Mouse (Mus musculus) hindbrain, embryonic 15.5 days (tissue): ENCODE measurements at regions not wholly inside any gene's neighbourhood (a gene's known extent, or its start where the extent isn't known, plus 50 kb on each side); places are given as distances from the start of the nearest gene placed in this dataset.

Source experiments
- ATAC-seq: fragments of 200-750 bp; cut with Nextera tagmentation; 2 replicates; pipeline ENCODE4 v1.8.0; 2017; ENCODE audit warnings: low read depth, moderate number of reproducible peaks, moderate TSS enrichment; ENCODE audit not compliant: low FRiP score
- H3K27ac ChIP-seq: fragments of 300-500 bp; sonication (generic); replicated peaks from 2 replicates; pipeline ENCODE4 v1.5.1; 2015; ENCODE audit warnings: mild to moderate bottlenecking, inconsistent platforms
- H3K27me3 ChIP-seq: fragments of 300-500 bp; sonication (generic); 2 replicates; pipeline ENCODE4 v1.6.1; 2015; ENCODE audit warnings: control low read depth, inconsistent platforms
- H3K36me3 ChIP-seq: fragments of 300-500 bp; sonication (generic); 2 replicates; pipeline ENCODE4 v1.6.1; 2015; ENCODE audit warnings: control low read depth, inconsistent platforms
- H3K4me1 ChIP-seq: fragments of 300-500 bp; sonication (generic); replicated peaks from 2 replicates; pipeline ENCODE4 v1.6.1; 2015; ENCODE audit warnings: control low read depth, inconsistent platforms
- H3K4me2 ChIP-seq: fragments of 300-500 bp; sonication (generic); 2 replicates; pipeline ENCODE4 v1.6.1; 2015; ENCODE audit warnings: moderate library complexity, mild to moderate bottlenecking, inconsistent platforms
- H3K4me3 ChIP-seq: fragments of 300-500 bp; sonication (generic); 2 replicates; pipeline ENCODE4 v1.5.1; 2015; ENCODE audit warnings: mild to moderate bottlenecking, inconsistent platforms
- H3K9ac ChIP-seq: fragments of 300-500 bp; sonication (generic); 2 replicates; pipeline ENCODE4 v1.6.1; 2015; ENCODE audit warnings: inconsistent platforms
- H3K9me3 ChIP-seq: fragments of 300-500 bp; sonication (generic); 2 replicates; pipeline ENCODE4 v1.6.1; 2016; ENCODE audit warnings: control low read depth, inconsistent platforms
- WGBS: fragments of 180-500 bp; shearing (Covaris S2); methylation state at CpG from one replicate; pipeline ENCODE4 v1.1.7; 2015; 5-methylcytosine and 5-hydroxymethylcytosine counted together

DNA sequence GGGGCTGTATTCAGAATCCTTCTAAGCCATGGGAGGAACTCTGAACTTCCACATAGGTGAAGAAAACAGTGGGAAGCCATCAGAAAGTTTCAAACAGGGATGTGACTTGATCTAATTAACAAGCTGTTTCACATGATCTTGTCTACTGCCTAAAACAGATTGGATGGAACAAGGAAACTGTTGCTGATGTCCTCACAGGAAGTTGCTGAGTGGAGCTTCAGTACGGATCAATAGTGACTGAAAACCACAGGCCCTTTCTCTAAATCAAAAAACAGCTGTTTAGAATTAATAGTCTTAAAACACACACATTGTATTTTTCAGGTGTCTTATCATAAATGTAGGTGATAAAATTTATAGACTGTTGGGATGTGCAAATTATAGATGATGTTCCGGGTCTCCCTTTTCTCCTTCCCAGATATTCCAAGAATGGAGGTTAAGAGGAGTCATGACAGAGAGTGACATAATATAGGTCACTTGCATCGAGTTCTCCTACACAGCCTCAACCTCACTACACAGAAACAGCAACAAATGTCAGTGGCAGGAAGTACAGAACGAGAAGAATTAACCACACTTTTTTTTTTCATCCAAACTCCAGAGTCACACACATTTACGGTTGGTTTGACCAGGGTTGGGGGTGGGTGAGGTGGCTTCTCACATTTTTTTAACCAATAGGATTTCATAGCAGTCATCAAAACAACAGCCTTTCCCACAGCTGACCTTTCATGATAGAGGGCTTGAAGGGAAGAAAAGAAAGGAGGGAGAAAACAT lies 170.4 kb upstream of the Lpp start:
- no peak for ATAC-seq
- H3K4me1 ChIP-seq, result peaks cover 4% of the 10 kb centered on the region
- no peaks in the 10 kb centered on the region for H3K27me3 ChIP-seq
- no peak overlapping the region for H3K9ac ChIP-seq
- H3K9me3 ChIP-seq, result no peaks in the 10 kb centered on the region
- no peaks in the 10 kb centered on the region for H3K36me3 ChIP-seq
- H3K4me2 ChIP-seq, result no peak overlapping the region
- no peak overlapping the region for H3K27ac ChIP-seq
- no peak overlapping the region for H3K4me3 ChIP-seq
- WGBS, result 79% methylated on average over 5 of the region's 5 CpGs

DNA sequence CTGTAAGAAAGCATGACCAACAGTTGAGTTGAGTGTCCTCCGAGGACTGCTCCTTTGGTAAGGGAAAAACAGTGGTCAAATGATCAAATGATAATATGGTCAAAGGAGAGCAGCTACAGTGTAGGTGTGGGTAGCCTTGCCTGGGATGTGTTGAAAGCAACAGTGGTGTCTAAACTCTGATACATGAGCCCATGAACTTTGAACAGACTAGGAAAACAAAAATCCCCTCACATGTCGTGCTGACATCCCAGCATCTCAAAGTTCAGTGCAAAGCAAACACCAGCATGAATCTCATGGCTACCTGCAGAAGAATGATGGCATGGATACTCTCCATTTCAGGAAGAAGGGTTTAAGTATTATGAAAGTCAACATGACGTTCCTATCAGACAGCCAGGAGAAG lies 171.3 kb upstream of the Lpp start:
- H3K27me3 ChIP-seq, result no peaks in the 10 kb centered on the region
- H3K4me1 ChIP-seq, result peaks cover 4% of the 10 kb centered on the region
- no peaks in the 10 kb centered on the region for H3K36me3 ChIP-seq
- no peak overlapping the region for H3K4me3 ChIP-seq
- no peak overlapping the region for H3K9ac ChIP-seq
- ATAC-seq, result no peak
- 87% methylated on average over 3 of the region's 3 CpGs for WGBS
- no peak overlapping the region for H3K27ac ChIP-seq
- no peak overlapping the region for H3K4me2 ChIP-seq
- no peaks in the 10 kb centered on the region for H3K9me3 ChIP-seq

DNA sequence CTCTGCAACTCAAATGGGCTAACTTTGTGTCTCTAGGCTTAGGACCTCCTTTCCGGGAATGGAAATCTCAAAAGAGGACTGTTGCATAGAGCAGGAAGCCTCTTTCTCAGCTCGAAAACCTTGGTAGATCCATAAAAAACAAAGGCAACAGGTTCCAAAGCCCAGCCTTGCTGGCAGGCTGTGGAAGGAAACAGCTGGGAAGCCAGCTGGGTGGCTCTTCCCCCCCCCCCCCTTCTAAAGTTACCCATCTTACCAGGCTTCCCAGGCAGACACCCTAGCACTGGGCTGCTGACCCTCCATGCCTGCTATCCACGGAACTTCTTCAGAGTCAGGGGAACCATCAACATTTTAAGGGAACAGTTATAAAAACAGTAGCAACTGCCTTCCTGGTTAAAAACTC lies 172.7 kb upstream of the Lpp start:
- Histone ChIP-seq H3K4me1 (peaks cover 4% of the 10 kb centered on the region), H3K4me3 (no peak overlapping the region), H3K9ac (no peak overlapping the region), H3K27me3 (no peaks in the 10 kb centered on the region), H3K9me3 (no peaks in the 10 kb centered on the region), H3K27ac (no peak overlapping the region), H3K4me2 (no peak overlapping the region), H3K36me3 (no peaks in the 10 kb centered on the region)
- WGBS, result 85% methylated on average over 3 of the region's 3 CpGs
- no peak for ATAC-seq

GRCm38 (mm10) chr16:24219691-24220090 lies 173.6 kb upstream of the Lpp start:
- H3K9me3 ChIP-seq, result no peaks in the 10 kb centered on the region
- H3K4me2 ChIP-seq, result no peak overlapping the region
- H3K27me3 ChIP-seq, result no peaks in the 10 kb centered on the region
- H3K36me3 ChIP-seq, result no peaks in the 10 kb centered on the region
- H3K9ac ChIP-seq, result no peak overlapping the region
- H3K4me3 ChIP-seq, result no peak overlapping the region
- H3K4me1 ChIP-seq, result peaks cover 4% of the 10 kb centered on the region
- H3K27ac ChIP-seq, result no peak overlapping the region
- no peak for ATAC-seq
- WGBS, result 88% methylated on average over 9 of the region's 9 CpGs

- Histone ChIP-seq H3K27me3 (no peaks in the 10 kb centered on the region), H3K27ac (no peak overlapping the region), H3K4me2 (no peak overlapping the region), H3K4me1 (peaks cover 4% of the 10 kb centered on the region), H3K36me3 (no peaks in the 10 kb centered on the region), H3K9me3 (no peaks in the 10 kb centered on the region), H3K9ac (no peak overlapping the region), H3K4me3 (no peak overlapping the region)
- ATAC-seq, result no peak
- WGBS, result 49% methylated on average over 4 of the region's 4 CpGs
Observed at GRCm38 (mm10) chr16:24218850-24219185, 174.5 kb upstream of the Lpp start.

DNA sequence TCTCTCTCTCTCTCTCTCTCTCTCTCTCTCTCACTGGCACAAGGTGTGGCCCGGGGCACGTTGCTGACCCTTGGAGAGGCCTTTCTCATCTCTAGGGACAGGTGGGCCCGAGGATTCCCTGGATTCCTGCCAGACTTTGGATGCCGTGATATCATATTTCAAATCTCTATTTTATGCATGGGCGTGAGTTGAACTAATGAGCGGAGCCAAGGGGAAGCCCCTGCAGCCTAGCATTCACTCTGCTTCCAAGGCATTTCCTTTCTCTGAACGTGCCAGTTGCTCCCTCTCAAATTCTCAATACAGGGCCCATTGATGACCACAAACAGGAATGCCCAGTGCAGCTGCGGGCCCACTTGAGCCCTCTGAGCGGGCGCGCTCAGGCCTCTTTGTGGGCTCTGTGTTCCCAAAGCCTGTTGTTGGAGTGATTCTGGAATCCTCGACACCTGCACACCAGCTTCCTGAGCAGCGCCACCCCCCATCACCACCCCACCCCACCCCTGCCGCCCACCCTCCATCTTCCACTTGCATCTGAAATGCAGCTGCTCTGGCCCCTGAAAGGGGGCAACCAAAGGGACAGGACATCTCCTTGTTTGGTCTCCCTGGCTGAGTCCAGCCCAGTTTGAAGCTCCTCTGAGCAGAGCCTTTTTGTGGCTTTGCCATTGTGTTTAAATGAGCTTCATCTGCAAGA lies 175.0 kb upstream of the Lpp start:
- H3K4me1 ChIP-seq, result peaks cover 4% of the 10 kb centered on the region
- H3K9me3 ChIP-seq, result no peaks in the 10 kb centered on the region
- 40% methylated on average over 14 of the region's 14 CpGs for WGBS
- H3K4me2 ChIP-seq, result no peak overlapping the region
- H3K27ac ChIP-seq, result no peak overlapping the region
- no peaks in the 10 kb centered on the region for H3K27me3 ChIP-seq
- no peak overlapping the region for H3K9ac ChIP-seq
- no peak overlapping the region for H3K4me3 ChIP-seq
- ATAC-seq, result peak; percentile 48; the same call in 1 of the 2 replicates
- no peaks in the 10 kb centered on the region for H3K36me3 ChIP-seq

DNA sequence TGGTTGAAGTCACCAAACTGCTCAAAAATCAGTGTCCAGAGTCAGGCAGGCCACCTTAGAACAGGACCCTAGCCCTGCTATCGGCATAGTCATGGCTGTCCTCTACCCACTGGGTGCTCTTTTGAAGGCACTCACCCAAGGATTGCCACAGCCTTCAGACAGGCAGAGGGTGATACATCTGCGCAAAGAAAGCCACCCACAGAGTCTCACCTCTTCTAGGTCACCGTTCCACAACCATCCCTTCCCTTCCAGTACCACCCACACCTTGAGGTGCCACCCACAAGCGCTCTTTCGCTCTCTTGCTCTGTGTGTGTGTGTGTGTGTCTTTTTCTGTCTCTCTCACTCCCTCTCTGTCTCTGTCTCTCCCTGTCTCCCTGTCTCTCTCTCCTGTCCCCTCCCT lies 176.5 kb upstream of the Lpp start:
- no peak for ATAC-seq
- H3K27me3 ChIP-seq, result no peaks in the 10 kb centered on the region
- H3K9ac ChIP-seq, result no peak overlapping the region
- H3K27ac ChIP-seq, result no peak overlapping the region
- no peaks in the 10 kb centered on the region for H3K36me3 ChIP-seq
- no peaks in the 10 kb centered on the region for H3K9me3 ChIP-seq
- 99% methylated on average over 5 of the region's 5 CpGs for WGBS
- H3K4me2 ChIP-seq, result no peak overlapping the region
- H3K4me1 ChIP-seq, result peaks cover 4% of the 10 kb centered on the region
- H3K4me3 ChIP-seq, result no peak overlapping the region

DNA sequence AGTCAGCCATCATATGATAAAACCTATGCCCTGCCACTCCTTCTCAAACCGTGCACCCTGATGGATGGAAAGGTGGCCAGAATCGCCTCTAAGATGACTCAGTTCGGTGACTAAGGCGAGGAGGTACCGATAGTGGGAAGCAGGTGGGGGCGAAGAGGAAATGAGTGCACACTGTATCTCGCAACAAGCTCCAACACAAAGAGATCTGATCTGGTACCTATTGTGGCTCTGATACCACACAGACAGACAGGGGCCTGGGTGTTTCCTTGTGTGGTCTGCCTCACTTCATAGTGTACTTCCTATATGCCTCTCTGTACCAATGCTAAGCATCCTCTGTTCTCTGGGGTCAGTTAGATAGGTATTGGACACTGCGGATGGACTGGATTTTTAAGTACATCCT lies 178.0 kb upstream of the Lpp start:
- 94% methylated on average over 8 of the region's 8 CpGs for WGBS
- no peak for ATAC-seq
- Histone ChIP-seq H3K27ac (no peak overlapping the region), H3K36me3 (no peaks in the 10 kb centered on the region), H3K4me1 (peaks cover 4% of the 10 kb centered on the region), H3K9me3 (no peaks in the 10 kb centered on the region), H3K27me3 (no peaks in the 10 kb centered on the region), H3K4me2 (no peak overlapping the region), H3K9ac (no peak overlapping the region), H3K4me3 (no peak overlapping the region)

DNA sequence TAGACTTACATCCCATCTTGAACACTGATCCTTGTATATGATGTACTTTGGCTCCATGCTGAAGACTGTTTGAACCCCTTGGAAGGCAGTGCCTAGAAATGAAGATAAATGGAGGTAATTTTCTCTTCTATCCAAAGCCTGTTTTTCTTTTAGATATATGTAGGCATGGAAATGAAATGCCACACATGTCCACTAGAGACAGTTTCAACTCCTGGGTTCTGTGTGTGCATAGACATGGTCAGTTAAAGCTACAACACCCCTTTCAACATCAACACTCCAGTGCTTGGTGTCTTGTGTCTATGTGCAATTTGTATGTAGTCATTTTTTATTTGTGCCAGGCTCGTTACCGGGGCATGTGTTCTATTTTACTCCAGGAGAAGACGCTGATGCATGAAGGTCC lies 179.7 kb upstream of the Lpp start:
- WGBS, result 96% methylated on average over 3 of the region's 3 CpGs
- no peak overlapping the region for H3K4me2 ChIP-seq
- no peak for ATAC-seq
- no peak overlapping the region for H3K4me3 ChIP-seq
- H3K27ac ChIP-seq, result no peak overlapping the region
- H3K27me3 ChIP-seq, result no peaks in the 10 kb centered on the region
- H3K9ac ChIP-seq, result no peak overlapping the region
- peaks cover 4% of the 10 kb centered on the region for H3K4me1 ChIP-seq
- H3K36me3 ChIP-seq, result no peaks in the 10 kb centered on the region
- no peaks in the 10 kb centered on the region for H3K9me3 ChIP-seq

DNA sequence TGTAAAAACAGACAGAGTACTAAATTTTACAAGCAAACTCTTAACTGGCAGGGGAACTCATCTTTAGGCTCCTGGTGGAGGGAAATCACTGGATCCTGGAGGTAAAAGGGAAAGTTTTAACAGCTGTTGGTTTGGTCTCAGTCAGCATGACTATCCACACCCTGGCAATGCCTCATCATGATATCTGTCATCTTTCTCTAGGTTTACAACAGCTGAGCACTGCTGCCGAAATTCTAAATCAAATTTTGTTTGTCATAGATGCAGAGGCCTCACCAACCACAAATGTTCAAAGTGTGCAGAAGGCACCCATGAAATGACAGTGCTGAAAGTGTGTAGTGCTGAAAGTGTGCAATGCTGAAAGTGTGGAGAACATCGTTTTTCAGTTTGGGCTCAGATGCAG lies 180.6 kb upstream of the Lpp start:
- 74% methylated on average over 2 of the region's 2 CpGs for WGBS
- no peak for ATAC-seq
- no peaks in the 10 kb centered on the region for H3K27me3 ChIP-seq

GRCm38 (mm10) chr16:24211588-24211987 lies 181.7 kb upstream of the Lpp start:
- H3K27ac ChIP-seq, result no peak overlapping the region
- no peaks in the 10 kb centered on the region for H3K27me3 ChIP-seq
- ATAC-seq, result no peak
- H3K4me1 ChIP-seq, result no peaks in the 10 kb centered on the region
- H3K4me3 ChIP-seq, result no peak overlapping the region
- H3K9me3 ChIP-seq, result no peaks in the 10 kb centered on the region
- 48% methylated on average over 1 of the region's 1 CpGs for WGBS
- H3K9ac ChIP-seq, result no peak overlapping the region
- no peaks in the 10 kb centered on the region for H3K36me3 ChIP-seq
- H3K4me2 ChIP-seq, result no peak overlapping the region

More for the DNA sequence above, 180.6 kb upstream of the Lpp start:
- Histone ChIP-seq H3K4me2 (no peak overlapping the region), H3K4me3 (no peak overlapping the region), H3K36me3 (no peaks in the 10 kb centered on the region), H3K27ac (no peak overlapping the region), H3K9ac (no peak overlapping the region), H3K9me3 (no peaks in the 10 kb centered on the region), H3K4me1 (no peaks in the 10 kb centered on the region)

- no peaks in the 10 kb centered on the region for H3K9me3 ChIP-seq
- H3K4me2 ChIP-seq, result no peak overlapping the region
- H3K36me3 ChIP-seq, result no peaks in the 10 kb centered on the region
- 73% methylated on average over 2 of the region's 2 CpGs for WGBS
- no peak for ATAC-seq
- H3K27ac ChIP-seq, result no peak overlapping the region
- no peak overlapping the region for H3K9ac ChIP-seq
- H3K27me3 ChIP-seq, result no peaks in the 10 kb centered on the region
- H3K4me3 ChIP-seq, result no peak overlapping the region
- no peaks in the 10 kb centered on the region for H3K4me1 ChIP-seq
Observed at GRCm38 (mm10) chr16:24208876-24209275, 184.4 kb upstream of the Lpp start.

- Histone ChIP-seq H3K4me1 (no peaks in the 10 kb centered on the region), H3K9ac (no peak overlapping the region), H3K9me3 (no peaks in the 10 kb centered on the region), H3K36me3 (no peaks in the 10 kb centered on the region), H3K4me2 (no peak overlapping the region), H3K27me3 (no peaks in the 10 kb centered on the region), H3K4me3 (no peak overlapping the region), H3K27ac (no peak overlapping the region)
- WGBS, result 96% methylated on average over 2 of the region's 2 CpGs
- ATAC-seq, result no peak
Observed at GRCm38 (mm10) chr16:24208118-24208517, 185.2 kb upstream of the Lpp start.
